Mouse (Mus musculus) left cerebral cortex, adult 18-20 months (tissue): ENCODE measurements at regions not wholly inside any gene's neighbourhood (a gene's known extent, or its start where the extent isn't known, plus 50 kb on each side); places are given as distances from the start of the nearest gene placed in this dataset.
A peak's percentile ranks its signal among the peaks of the same experiment; 100 is the strongest.

Experiments
- DNase-seq, 2 experiments: peaks; one replicate each; pipeline ENCODE4 v3.0.0; 2021 to 2022; ENCODE audit warnings: low spot score in 2 of 2, mixed read lengths in 1 of 2

DNA sequence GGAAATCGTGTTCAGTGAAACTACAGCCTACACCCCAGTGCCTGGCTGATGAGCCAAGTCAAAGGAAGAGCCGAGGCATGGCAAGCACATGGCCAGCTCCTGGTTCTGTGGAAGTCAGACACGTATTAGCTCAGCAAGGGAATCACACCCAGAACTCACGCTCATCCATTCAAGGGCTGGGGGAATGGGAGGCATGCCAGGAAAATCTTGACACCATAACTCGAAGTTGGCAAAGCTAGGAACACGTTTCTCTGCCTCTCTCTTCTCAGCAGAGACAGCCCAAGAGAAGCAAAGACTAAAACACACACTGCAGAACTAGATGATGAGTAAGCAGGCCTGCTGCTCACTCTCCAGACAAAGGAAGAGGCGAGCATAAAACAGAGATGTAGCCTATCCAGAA lies 53.5 kb upstream of the Ypel5 start:
- DNase-seq, result peak; percentile 7 to 21

DNA sequence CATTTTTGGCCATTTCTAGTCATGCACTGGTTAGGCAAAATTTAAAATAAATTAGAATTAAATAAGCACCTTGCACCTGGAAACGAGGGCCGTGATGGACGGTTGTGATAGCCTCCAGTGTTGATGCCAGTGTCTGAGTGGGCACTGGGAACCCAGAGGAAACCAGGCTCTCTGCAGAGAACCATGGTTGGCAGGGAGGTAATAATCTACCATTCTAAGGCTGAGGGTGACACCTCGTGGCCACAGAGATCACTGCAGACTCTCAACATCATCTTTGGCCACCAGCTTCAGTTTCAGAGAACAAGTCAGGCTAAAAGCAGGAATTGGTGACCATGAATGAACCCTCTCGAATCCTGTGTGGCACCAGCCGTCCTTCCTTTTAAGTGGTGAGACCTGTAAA lies 54.5 kb upstream of the Ypel5 start:
- DNase-seq, result peak; percentile 75 to 79

DNA sequence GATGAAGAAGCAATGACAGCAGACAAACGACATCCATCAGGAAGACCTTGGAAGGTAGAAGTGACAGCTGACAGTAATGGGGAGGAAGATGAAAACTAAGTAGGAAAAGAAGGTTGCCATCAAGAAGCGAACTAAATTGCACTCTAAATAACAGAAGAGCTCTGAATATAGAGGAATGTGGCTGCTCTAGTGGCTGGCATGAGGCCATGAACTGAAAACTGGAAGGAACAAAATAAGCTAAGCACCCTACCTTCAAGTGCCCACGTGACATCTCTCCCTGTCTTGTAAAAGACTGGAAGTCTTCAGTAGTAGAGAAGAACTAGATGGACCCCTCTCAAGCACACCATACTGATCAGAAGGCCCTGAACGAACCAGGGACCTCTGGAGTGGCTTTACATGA lies 68.0 kb upstream of the Ypel5 start:
- no peak for DNase-seq

DNA sequence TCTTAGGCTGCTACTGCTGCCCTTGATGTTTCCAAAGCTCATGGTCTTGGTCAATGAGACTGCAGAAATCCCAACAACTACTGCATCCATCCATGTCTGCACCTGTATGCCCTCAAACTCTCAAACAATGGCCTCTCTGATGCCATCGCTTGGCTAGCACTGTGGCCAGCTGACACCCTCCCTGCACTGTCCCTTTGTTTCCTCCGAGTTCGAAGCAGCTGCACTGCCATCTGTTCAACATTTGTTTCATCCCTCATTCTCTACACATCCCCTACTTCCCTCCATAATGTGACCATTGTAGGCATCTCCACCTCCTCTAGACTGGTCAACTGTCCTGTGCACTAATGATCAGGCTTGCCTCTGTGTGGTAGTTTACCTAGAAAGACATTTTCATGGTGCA lies 75.3 kb upstream of the Ypel5 start:
- DNase-seq, result no peak

DNA sequence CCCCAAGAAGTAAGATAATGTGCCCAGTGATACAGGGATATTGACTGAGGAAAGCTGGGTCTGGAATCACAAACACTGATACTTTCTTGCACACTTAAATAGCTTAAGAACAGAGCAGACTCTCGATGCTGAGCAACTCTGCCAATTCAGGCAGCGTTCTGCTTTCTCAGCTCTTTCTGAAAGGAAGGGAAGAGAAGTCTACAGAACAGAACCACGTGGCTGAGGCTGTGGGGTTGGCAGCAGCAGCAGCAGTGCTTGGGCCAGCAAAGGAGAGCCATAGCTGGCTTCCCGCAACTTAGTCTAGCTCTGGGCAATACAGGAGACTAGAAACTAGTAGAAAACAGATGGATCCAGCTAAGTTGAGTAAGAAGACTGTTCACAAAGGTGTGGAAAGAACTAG lies 89.8 kb upstream of the Ypel5 start:
- DNase-seq, result peak; percentile 2 to 18

DNA sequence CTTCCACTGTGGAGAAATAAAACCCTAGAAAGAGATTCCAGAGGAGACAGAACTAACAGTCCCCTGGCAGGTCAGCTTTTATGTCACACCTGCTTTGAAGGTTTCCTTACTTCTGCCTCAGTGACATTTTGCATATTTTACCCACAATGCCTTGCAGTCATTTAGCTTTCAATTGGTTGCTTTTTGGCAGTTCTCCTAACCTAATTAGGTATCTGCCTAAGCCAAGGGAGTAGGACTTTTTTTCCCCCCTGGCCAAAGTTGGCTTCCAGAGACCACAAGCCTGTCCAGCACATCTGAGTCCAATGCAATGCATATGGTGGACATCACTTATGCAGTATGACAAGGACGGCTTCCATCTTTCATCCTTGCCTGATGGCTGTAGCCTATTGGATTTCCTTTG lies 103.2 kb upstream of the Ypel5 start:
- no peak for DNase-seq

DNA sequence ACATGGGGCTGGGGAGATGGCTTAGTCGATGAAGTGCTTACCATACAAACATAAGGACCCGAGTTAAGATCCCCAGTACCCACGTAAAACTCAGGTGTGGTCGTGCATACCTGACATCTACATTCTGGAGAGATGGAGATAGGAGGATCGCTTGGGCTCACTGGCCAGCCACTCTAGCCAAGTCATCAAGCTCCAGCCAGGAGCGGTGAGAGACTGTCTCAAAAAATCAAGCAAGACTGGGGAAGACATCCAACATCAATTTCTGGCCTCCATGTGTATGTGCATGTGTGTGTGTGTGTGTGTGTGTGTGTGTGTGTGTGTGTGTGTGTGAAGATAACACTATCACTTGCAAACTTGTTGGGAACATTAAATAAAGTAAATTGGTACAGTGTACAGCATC lies 104.6 kb upstream of the Ypel5 start:
- DNase-seq, result no peak

DNA sequence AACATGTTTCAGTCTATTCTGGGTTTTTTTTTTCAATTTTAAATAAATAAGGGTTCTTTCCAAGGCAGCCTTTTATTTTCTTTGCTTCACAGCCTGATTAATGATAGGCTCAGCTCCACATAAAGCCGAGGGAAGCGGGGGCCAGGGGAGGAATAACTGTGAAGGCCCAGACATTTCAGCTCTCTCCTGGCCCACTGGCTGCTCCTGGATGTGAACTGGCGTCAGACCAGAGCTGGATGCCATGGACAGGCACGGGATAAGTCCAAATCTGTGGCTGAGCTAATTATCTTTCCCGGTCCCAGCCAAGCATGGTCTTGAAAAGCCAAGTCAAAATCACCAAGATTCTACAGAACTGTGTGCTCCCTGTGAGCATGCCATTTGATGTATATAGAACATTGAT lies 105.1 kb upstream of the Ypel5 start:
- DNase-seq, result no peak

DNA sequence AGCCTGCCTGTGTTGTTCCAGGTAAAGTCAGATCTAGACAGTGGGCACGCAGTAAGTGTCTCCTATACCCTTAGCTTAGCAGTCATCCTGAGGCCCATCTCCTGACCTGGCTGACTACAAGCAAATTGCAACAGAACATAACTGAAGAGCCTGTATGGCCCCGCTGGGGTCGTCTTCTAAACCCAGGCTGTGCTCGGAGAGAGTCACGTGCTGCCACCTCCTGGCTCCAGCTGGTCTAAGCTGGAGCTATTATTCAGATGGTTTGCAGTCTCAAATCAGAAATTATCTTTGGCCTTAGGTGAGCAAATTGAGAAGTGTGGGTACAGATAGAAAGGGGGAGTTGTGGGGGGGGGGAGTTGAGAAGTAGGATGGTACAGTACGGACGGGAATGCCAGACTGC lies 115.5 kb upstream of the Ypel5 start:
- DNase-seq, result no peak

DNA sequence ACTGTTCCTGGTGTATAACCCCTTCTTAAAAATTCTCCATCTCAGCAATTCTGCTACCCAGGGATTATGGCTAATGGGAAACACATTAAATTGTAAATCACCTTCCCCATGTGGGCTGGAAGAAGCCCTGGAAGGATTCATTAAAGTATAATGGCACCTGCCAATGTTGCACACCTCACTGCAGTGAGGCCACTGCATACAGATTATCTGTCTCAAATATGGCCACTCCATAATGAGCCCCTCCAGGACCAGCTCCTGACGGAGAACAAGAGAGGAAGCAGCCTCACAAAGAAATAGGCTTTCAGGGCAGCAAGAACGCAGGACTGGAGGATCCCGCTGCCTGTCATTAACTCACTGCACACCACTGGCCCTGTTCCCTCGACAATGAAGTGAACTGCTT lies 115.2 kb upstream of the Alk start:
- no peak for DNase-seq

DNA sequence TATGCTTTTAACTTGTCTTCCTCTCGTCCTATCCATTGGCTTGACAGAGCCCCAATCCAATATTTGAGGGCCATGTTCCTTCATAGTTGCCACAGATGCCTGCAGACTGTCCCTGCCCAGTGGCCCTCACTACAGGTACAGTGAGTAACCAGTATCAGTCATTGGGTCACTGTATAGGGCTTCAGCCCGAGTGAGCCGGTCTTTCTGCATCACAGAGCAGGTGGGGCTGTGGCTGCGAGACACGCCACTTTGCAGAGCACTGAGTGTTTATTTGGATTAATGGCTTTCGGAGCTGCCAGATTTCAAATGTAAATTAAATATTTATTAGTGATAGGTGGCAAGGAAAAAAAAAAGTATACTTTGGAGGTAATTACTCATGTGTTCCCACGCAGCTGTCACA lies 87.2 kb upstream of the Alk start:
- DNase-seq, result no peak

DNA sequence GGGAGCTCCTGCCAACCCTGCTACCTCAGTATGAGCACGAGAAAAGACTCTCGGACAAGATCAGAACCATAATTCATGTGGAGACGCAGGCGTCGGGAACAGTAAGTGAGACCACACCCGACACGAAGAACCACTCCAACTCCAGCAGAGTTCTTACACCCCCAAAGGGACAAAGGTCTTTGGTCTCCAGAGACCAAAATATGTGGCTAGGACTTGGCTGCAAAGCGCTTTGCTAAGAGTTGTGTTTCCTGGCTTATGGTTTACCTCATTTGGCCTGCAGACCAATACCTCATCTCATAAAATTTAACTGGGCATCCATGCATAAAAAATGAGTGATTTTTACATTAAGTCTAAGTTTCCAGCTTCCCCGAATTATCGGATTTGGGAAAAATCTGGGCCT lies 85.2 kb upstream of the Alk start:
- no peak for DNase-seq

DNA sequence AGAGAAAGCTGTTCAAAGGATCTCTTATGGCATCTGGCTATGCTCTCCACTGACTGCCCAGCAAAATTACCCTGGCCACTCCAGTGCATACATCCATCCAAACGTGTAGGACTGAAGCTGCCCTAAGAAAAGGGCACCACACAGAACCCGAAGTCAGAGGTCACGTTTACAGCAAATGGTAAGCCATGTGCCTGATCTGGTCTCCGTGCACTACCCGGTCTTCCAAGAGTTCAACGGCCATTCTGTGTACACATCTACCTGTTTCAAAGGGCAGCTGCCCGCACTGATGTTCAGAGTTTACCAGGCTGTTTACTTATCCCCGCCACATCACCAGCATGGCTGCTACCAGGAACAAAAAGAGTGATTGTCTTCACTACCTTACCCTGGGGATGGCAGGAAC lies 84.4 kb upstream of the Alk start:
- no peak for DNase-seq

DNA sequence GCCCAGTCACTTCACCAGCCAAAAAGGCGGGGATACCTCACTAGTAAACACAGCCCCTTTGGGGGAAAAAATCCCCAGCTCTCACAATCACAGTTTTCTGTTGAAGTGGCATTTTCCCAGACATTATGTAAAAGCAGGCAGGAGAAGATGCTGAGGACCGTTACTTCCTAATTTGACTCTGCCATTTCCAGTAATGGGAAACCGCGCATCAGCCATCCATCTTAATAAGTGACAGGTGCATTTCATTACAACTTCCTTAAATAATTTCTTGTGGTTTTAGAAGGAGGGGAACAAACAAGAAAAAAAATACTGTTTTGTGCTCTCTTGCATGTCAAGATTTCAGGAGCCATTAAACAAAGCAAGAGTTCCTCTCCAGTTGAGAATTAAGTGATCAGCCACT lies 70.2 kb upstream of the Alk start:
- DNase-seq, result no peak

DNA sequence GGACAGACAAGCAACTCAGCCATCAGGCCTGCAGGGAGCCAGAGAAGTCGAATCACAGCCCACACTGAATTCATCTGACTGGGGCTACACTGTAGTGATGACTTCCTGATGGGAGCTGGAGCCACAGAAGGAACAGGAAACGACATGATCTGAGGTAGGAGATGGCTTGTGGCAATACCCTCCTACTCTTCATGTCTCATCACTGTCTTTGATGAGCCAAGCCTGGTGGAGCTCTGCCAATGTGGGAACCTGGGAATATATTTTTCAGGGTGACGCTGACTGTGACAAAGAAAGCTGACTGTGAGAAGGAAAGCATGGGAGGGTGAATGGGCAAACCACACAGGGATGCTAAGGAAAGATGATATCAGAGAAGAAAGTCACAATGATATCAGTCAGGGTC lies 67.6 kb upstream of the Alk start:
- DNase-seq, result peak; percentile 44 to 52

DNA sequence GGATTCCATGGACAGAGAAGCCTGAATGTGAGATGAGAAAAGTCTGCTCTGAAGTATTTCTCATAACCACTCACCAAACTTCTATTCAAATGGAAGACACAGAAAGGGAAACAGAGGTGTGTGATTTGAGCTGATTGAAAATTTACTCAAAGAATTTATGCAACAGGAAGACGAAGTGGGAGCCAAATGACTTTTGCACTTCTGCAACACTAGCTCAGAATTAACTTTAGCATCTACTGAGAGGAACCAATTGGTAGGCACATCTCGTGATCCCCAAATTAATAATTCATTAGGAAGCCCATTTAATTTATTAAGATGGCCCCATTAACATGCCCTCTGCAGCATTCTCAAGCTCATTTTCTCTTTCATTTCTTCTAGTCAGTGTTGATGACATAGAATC lies 62.5 kb upstream of the Alk start:
- no peak for DNase-seq

DNA sequence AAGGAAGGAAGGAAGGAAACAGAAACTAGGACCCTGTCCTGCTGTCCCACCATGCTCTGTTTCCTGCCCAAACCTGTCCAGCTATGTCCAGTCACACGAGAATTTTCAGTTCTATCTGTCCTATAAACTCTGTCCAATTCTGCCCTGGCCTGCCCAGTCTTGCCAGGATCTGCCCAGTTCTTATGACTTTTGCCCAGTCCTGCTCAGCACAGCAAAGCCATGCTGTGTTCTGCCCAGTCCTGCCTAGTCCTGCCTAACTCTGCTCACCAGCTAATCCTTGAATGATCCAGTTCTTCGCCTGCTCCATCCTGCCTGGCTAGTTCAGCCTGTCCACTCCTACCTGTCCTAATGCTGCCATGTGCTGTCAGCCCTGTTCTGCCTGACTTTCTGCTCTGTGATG lies 57.3 kb upstream of the Alk start:
- no peak for DNase-seq

DNA sequence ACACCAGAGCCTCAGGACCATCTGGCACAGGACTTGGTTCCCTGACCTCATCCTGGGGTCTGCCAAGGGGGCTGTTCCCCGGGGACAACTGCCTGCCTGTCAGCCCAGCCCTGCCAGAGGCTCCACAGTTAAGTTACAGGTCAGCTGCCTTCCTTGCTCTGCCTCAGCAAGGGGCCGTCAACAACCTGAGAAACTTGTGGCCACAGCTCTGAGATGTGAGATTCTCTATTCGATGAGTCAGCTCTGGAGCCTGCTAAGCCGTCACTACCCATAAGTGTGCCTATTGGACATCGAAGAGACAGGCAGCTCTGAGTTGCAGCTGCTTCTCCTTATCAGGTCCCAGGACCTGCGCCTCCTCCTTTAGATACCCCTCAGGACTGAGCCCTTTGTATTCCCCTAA lies 54.3 kb upstream of the Alk start:
- DNase-seq, result no peak

DNA sequence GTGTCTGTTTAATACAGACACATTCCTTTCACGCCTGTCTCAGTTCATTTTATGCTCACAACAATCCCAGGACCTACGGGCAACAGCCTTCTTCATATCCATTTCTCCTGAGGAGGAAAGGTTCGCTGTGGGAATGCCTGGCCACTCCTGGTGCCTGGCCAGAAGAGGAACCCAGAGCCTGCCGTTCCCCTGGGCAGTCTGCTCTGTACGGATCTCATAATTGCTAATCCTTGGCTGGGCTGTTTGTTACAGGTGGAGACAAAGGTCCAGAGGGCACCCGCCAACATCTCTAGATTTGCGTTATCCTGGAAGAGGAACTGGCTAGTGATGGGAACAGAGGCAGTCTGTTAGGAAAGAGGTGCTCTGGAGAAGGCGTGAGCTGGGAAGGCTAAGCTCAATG lies 53.4 kb upstream of the Alk start:
- no peak for DNase-seq
